Mouse (Mus musculus) gastrocnemius, postnatal 25 days (tissue): ENCODE measurements at regions not wholly inside any gene's neighbourhood (a gene's known extent, or its start where the extent isn't known, plus 50 kb on each side); places are given as distances from the start of the nearest gene placed in this dataset.
A peak's percentile ranks its signal among the peaks of the same experiment; 100 is the strongest.

Experiments used
- DNase-seq: peaks from one replicate; pipeline ENCODE4 v3.0.0; 2022

GRCm38 (mm10) chr17:88116321-88116720 lies 51.2 kb upstream of the Fbxo11 start:
- no peak for DNase-seq

- DNase-seq = no peak
These were observed 53.6 kb upstream of the Fbxo11 start for GRCm38 (mm10) chr17:88118714-88119113.

- DNase-seq = no peak
These were observed 58.6 kb upstream of the Fbxo11 start for GRCm38 (mm10) chr17:88123711-88124110.

- no peak for DNase-seq
These were observed 62.0 kb upstream of the Fbxo11 start for GRCm38 (mm10) chr17:88127126-88127525.

- no peak for DNase-seq
These were observed 66.2 kb upstream of the Fbxo11 start for GRCm38 (mm10) chr17:88131297-88131696.

- DNase-seq = no peak
These were observed 66.9 kb upstream of the Fbxo11 start for GRCm38 (mm10) chr17:88131980-88132379.

- DNase-seq = peak; percentile 26
These were observed 67.7 kb upstream of the Fbxo11 start for GRCm38 (mm10) chr17:88132601-88133346.

- DNase-seq = no peak
These were observed 69.5 kb upstream of the Fbxo11 start for GRCm38 (mm10) chr17:88134546-88134945.

- DNase-seq = no peak
These were observed 76.4 kb upstream of the Fbxo11 start for GRCm38 (mm10) chr17:88141538-88141937.

- peak; percentile 22 for DNase-seq
These were observed 76.9 kb upstream of the Fbxo11 start for GRCm38 (mm10) chr17:88142003-88142402.

- no peak for DNase-seq
These were observed 77.7 kb upstream of the Fbxo11 start for GRCm38 (mm10) chr17:88142809-88143208.

- no peak for DNase-seq
These were observed 78.4 kb upstream of the Fbxo11 start for GRCm38 (mm10) chr17:88143378-88143943.

GRCm38 (mm10) chr17:88158550-88158949 lies 93.5 kb upstream of the Fbxo11 start:
- DNase-seq = no peak

- no peak for DNase-seq
These were observed 94.1 kb upstream of the Fbxo11 start for GRCm38 (mm10) chr17:88159212-88159668.

- no peak for DNase-seq
These were observed 95.0 kb upstream of the Fbxo11 start for GRCm38 (mm10) chr17:88159851-88160676.

GRCm38 (mm10) chr17:88160677-88161001 lies 95.5 kb upstream of the Fbxo11 start:
- DNase-seq = no peak

GRCm38 (mm10) chr17:88161766-88162165 lies 96.7 kb upstream of the Fbxo11 start:
- no peak for DNase-seq

- no peak for DNase-seq
These were observed 99.7 kb upstream of the Fbxo11 start for GRCm38 (mm10) chr17:88164805-88165204.

GRCm38 (mm10) chr17:88165811-88166210 lies 100.7 kb upstream of the Fbxo11 start:
- DNase-seq = no peak

GRCm38 (mm10) chr17:88168262-88169096 lies 103.4 kb upstream of the Fbxo11 start:
- no peak for DNase-seq

GRCm38 (mm10) chr17:88171606-88172005 lies 106.5 kb upstream of the Fbxo11 start:
- no peak for DNase-seq

- no peak for DNase-seq
These were observed 108.4 kb upstream of the Fbxo11 start for GRCm38 (mm10) chr17:88173354-88174032.
